Mouse (Mus musculus) lung, embryonic 14.5 days (tissue): ENCODE data around the gene Unc93a. TPM values are rescaled to one million over a fixed set of nuclear protein-coding genes. Genes with fewer than 3 reads are reported as not detected.
"Not testable (repeated sequence)": the region's sequence is repeated elsewhere in the genome, so short reads cannot be mapped to it uniquely, and the experiment has no call there.

Experiments used
- ATAC-seq: fragments of 200-750 bp; cut with Nextera tagmentation; 2 replicates; pipeline ENCODE4 v1.8.0; 2017; ENCODE audit warnings: mild to moderate bottlenecking, moderate TSS enrichment, moderate library complexity; ENCODE audit not compliant: insufficient read depth
- DNase-seq: peaks from one replicate; pipeline ENCODE4 v3.0.0-alpha.2; 2015
- H3K27ac ChIP-seq: fragments of 300-500 bp; sonication (generic); 2 replicates; pipeline ENCODE4 v1.5.1; 2014; ENCODE audit warnings: low read depth, mild to moderate bottlenecking, moderate library complexity
- H3K27me3 ChIP-seq: fragments of 300-500 bp; sonication (generic); 2 replicates; pipeline ENCODE4 v1.6.1; 2014; ENCODE audit warnings: low read length, control low read depth; ENCODE audit not compliant: insufficient read depth
- H3K36me3 ChIP-seq: fragments of 300-500 bp; sonication (generic); 2 replicates; pipeline ENCODE4 v1.6.1; 2014; ENCODE audit warnings: control low read depth; ENCODE audit not compliant: insufficient read depth
- H3K4me1 ChIP-seq: fragments of 300-500 bp; sonication (generic); 2 replicates; pipeline ENCODE4 v1.6.1; 2014; ENCODE audit warnings: antibody characterized with exemption, control low read depth; ENCODE audit not compliant: insufficient read depth
- H3K4me2 ChIP-seq: fragments of 300-500 bp; sonication (generic); 2 replicates; pipeline ENCODE4 v1.6.1; 2014; ENCODE audit warnings: mild to moderate bottlenecking
- H3K4me3 ChIP-seq: fragments of 300-500 bp; sonication (generic); 2 replicates; pipeline ENCODE4 v1.5.1; 2014; ENCODE audit warnings: low read depth, low read length
- H3K9ac ChIP-seq: fragments of 300-500 bp; sonication (generic); 2 replicates; pipeline ENCODE4 v1.6.1; 2014
- H3K9me3 ChIP-seq: fragments of 300-500 bp; sonication (generic); 2 replicates; pipeline ENCODE4 v1.6.1; 2016; ENCODE audit warnings: low read depth, low read length, control low read depth
- WGBS: fragments of 180-500 bp; shearing (Covaris S2); extraction: QIAGEN DNeasy Blood & Tissue Kit; methylation state at CpG from one replicate; pipeline ENCODE4 v1.1.7; 2014; 5-methylcytosine and 5-hydroxymethylcytosine counted together
- polyA plus RNA-seq: library from polyadenylated mRNA; unstranded; fragments of >200 nt; fragmentation: Nextera tagmentation; extraction: Ambion mirVana; gene quantifications from 2 replicates; pipeline ENCODE4 v1.2.1, GENCODE M21; 2014

The Unc93a gene
- polyA plus RNA-seq, 1 experiment from 2014 or later, result not detected

- 79% methylated on average over 8 of the region's 8 CpGs for WGBS
- not testable (repeated sequence) for ATAC-seq, H3K36me3 ChIP-seq, H3K9me3 ChIP-seq, H3K4me1 ChIP-seq, DNase-seq, H3K27me3 ChIP-seq, H3K4me3 ChIP-seq, H3K4me2 ChIP-seq, H3K27ac ChIP-seq, H3K9ac ChIP-seq
Measured at GRCm38 (mm10) chr17:13132352-13132751, 742 bp upstream of the Unc93a start.

- ATAC-seq, H3K9ac ChIP-seq, DNase-seq, H3K36me3 ChIP-seq, H3K4me2 ChIP-seq, H3K4me3 ChIP-seq, H3K27ac ChIP-seq, H3K27me3 ChIP-seq, H3K4me1 ChIP-seq, H3K9me3 ChIP-seq: not testable (repeated sequence)
- WGBS, result 71% methylated on average over 9 of the region's 11 CpGs
Measured at GRCm38 (mm10) chr17:13129737-13130465, 1.7 kb downstream of the Unc93a start.

GRCm38 (mm10) chr17:13129324-13129723 is 2.3 kb downstream of the Unc93a start:
- not testable (repeated sequence) for H3K4me3 ChIP-seq, H3K9ac ChIP-seq, ATAC-seq, H3K27me3 ChIP-seq, H3K9me3 ChIP-seq, H3K4me2 ChIP-seq, DNase-seq, H3K4me1 ChIP-seq, H3K36me3 ChIP-seq, H3K27ac ChIP-seq
- no CpG with 5 or more reads among the region's 3 CpGs for WGBS

- not testable (repeated sequence) for DNase-seq, H3K4me2 ChIP-seq
- 22% methylated on average over 2 of the region's 3 CpGs for WGBS
Measured at GRCm38 (mm10) chr17:13124241-13124640, 7.4 kb downstream of the Unc93a start.

DNA sequence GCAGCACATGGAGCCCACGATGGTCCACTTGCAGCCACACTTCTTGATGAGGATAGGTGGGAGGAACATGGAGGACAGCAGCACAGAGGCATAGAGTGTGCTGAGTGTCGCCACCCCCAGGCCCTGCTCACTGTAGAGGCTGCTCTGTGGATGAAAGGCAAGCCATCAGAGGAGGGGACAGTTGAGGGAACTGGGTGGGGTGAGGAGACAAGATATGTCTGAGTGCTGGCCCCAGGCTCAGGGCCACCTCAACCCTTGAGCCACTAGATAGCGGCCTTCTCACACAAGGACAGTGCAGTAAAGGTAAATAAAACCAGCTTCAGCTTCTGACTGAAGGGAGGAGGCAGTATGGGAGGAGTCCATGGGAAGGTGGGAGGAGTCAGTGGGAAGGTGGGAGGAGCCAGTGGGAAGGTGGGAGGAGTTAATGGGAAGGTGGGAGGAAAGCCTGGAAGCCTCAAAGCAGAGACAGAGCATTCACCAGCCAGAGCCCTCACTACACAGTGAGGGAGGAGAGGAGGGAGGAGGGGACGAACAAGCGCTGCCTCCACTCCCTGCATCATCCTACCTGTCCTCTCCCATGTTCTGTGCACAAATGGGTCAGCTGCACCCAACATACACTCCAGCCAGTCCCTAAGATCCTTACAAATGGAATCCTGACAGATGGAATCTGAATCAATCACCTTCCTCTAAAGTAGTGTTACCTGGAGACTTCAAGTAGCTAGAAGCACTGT is 8.1 kb downstream of the Unc93a start:
- H3K4me3 ChIP-seq, H3K27me3 ChIP-seq, DNase-seq, H3K27ac ChIP-seq, H3K4me2 ChIP-seq, H3K9me3 ChIP-seq, H3K36me3 ChIP-seq, ATAC-seq, H3K9ac ChIP-seq, H3K4me1 ChIP-seq: not testable (repeated sequence)
- WGBS, result 75% methylated on average over 2 of the region's 5 CpGs

More at GRCm38 (mm10) chr17:13124241-13124640, 7.4 kb downstream of the Unc93a start:
- ATAC-seq, H3K9ac ChIP-seq, H3K4me1 ChIP-seq, H3K27ac ChIP-seq, H3K9me3 ChIP-seq, H3K36me3 ChIP-seq, H3K4me3 ChIP-seq, H3K27me3 ChIP-seq: not testable (repeated sequence)

GRCm38 (mm10) chr17:13112504-13113291 is 18.9 kb downstream of the Unc93a start:
- not testable (repeated sequence) for H3K27me3 ChIP-seq, H3K27ac ChIP-seq, H3K4me3 ChIP-seq, H3K36me3 ChIP-seq, ATAC-seq, H3K4me2 ChIP-seq, H3K9ac ChIP-seq, H3K4me1 ChIP-seq, H3K9me3 ChIP-seq, DNase-seq
- WGBS, result 54% methylated on average over 3 of the region's 9 CpGs

DNA sequence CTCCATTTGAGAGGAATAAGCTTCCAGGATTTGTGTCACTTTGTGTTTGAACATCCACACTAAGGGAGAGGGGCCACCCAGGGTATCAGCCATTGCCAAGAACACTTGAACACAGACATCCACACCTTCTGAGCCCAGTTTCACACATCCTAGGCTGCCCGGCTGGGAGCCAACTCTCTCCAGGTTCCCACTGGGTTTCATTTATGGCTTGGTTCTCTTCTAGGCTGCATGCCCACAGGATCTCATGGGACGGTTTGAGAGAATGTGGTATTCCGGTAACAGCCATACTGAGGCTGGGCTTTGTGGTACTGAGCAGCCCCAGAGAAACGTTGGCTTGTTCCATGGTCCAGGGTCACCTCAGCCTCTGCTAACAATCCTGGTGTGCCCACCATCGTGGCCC is 25.0 kb downstream of the Unc93a start:
- not testable (repeated sequence) for ATAC-seq, H3K9ac ChIP-seq, H3K4me3 ChIP-seq, H3K27ac ChIP-seq, H3K4me1 ChIP-seq, H3K4me2 ChIP-seq, H3K36me3 ChIP-seq, H3K9me3 ChIP-seq, DNase-seq, H3K27me3 ChIP-seq
- 79% methylated on average over 5 of the region's 5 CpGs for WGBS

- WGBS, result 94% methylated on average over 2 of the region's 4 CpGs
- H3K4me3 ChIP-seq, H3K27ac ChIP-seq, H3K36me3 ChIP-seq, H3K9me3 ChIP-seq, DNase-seq, H3K4me2 ChIP-seq, H3K4me1 ChIP-seq, ATAC-seq, H3K27me3 ChIP-seq, H3K9ac ChIP-seq: not testable (repeated sequence)
Measured at GRCm38 (mm10) chr17:13092960-13093359, 38.6 kb downstream of the Unc93a start.

GRCm38 (mm10) chr17:13092100-13092764 is 39.4 kb downstream of the Unc93a start:
- not testable (repeated sequence) for DNase-seq, H3K27me3 ChIP-seq, H3K9me3 ChIP-seq, H3K36me3 ChIP-seq, H3K4me3 ChIP-seq, ATAC-seq, H3K4me1 ChIP-seq, H3K27ac ChIP-seq, H3K9ac ChIP-seq, H3K4me2 ChIP-seq
- WGBS, result 73% methylated on average over 5 of the region's 8 CpGs

DNA sequence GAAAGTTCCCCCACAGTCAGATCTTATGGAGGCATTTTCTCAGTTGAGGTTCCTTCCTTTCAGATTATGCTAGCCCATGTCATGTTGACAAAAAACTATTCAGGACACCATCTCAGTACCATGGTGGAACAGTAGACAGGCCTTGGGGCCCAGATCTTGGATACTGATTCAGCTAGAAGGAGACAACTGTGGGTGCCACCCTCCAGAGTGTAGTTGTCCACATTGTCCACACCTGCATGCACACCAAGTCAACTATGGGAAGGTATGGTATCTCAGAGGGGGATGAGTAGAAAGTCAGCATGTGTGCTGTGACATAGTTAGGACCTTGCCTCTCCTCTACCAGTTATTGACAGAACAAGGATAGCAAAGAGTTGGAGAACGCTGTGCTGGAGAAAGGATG is 40.1 kb downstream of the Unc93a start:
- ATAC-seq, result not testable (repeated sequence)
- no CpG with 5 or more reads among the region's 1 CpGs for WGBS

More for the DNA sequence above, 40.1 kb downstream of the Unc93a start:
- H3K27me3 ChIP-seq, H3K9ac ChIP-seq, DNase-seq, H3K4me1 ChIP-seq, H3K4me2 ChIP-seq, H3K27ac ChIP-seq, H3K9me3 ChIP-seq, H3K36me3 ChIP-seq, H3K4me3 ChIP-seq: not testable (repeated sequence)
